Mouse (Mus musculus): ENCODE results near the gene Pacsin3. TPM values are rescaled to one million over a fixed set of nuclear protein-coding genes. Genes with fewer than 3 reads are reported as not detected.

The Pacsin3 gene
- total RNA-seq, 2 experiments from 2014 or later, result 102 to 119 TPM

DNA sequence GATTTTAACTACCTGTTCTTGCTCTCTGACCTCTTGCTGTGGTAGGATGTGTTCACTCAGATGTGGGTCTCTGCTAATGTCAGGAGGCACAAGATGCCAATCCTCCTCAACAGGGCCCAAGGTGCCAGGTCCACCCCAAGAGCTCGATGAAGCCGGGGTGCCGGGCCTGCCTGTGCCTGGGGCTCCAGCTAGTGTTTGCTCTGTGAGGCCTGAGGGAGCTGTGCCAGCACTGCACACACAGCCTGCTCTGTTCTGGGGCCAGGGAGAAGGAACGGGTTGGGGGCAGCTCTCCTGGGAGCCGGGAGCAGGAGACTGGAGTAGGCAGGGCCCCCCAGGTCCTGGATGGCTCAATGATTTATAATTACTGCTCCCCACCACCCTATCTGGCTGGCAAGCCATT, 2.3 kb downstream of the Pacsin3 start:
- peak in 1 of 2 experiments; percentile 26 for DNase-seq
- intact Hi-C loops (cut with DNase I), result loop anchor here (5.0 kb wide), 1 partner anchor 141 kb away; the partner anchor contains the start of gene Mybpc3

DNA sequence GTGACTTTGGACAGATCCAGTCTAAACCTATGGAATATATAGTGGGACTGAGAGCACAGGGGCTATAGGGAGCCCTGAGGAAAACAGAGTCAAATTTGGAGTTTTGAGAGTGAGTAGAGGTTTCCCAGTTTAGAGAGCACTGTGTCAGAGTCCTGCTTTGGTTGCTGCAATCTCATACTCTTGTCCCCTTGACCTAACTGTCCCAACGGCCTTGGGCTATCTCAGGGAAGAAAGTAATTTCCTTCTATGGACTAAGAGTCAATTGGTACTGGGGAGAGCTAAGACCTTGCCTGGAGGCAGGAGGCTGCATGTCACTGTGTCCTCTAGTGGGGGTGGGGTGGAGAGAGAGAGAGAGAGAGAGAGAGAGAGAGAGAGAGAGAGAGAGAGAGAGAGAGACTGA, 3.1 kb downstream of the Pacsin3 start:
- intact Hi-C loops (cut with DNase I), result loop anchor here (5.0 kb wide), 1 partner anchor 142 kb away; the partner anchor contains the start of gene Mybpc3
- no peak for DNase-seq

DNA sequence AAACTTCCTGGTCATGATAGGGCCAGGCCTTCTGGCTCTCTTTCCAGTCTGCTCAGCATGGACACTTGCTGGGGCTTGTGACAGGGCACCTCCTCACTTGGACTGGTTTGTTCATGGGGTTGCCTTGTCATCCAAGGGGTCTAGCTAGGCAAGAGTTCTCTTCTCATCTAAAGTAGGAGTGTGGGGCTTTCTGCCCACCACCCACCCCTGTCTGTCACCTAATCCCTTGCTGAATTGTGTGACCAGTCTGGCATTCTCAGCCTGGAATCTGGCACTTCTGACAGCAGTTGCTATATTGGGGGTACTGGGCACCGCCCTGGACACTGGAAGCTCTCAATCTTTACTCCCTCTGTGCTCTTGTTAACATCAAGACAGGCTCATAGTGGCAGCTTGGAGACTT, 3.7 kb downstream of the Pacsin3 start:
- DNase-seq, result peak; percentile 48 to 61
- intact Hi-C loops (cut with DNase I), result loop anchor here (5.0 kb wide), 1 partner anchor 142 kb away; the partner anchor contains the start of gene Mybpc3

DNA sequence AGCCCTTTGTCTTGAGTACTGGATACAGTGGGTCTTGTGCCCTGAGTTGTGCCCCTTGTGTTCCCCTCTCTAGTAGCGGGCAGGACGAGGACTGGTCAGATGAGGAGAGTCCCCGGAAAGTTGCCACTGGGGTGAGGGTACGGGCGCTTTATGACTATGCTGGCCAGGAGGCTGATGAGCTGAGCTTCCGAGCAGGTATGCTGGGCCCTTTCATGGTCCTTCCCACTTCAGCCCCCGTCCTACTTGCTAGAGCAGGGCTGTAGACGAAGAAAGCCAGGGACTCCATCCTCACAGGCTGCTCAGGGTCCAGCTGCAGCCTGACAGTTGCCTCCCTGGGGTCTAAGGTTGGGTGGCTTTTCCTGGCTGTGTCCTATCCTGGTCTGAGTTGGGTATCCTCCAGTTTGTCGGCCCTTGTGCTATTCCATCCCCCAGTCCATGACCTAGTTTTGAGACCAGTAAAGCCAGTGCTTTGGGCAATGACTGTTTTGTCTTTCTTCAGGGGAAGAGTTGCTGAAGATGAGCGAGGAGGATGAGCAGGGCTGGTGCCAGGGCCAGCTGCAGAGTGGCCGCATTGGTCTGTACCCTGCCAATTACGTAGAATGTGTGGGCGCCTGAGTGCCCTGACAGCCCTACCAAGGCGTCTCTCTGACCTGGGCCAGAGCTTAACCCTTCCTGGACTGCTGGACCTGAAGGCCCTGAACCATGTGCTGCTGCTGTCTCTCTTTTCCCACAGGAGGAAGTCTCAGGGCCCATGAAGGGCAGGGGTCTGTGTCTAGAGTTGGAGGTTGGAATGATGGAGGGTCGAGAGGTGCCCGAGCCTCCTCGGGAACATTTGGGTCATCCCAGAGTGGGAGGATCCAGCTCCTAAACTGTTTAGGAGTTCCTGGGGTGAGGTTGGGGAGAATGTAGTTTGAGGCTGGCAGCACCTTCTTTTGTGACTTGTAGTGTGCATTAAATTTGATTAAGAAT, 8.2 kb downstream of the Pacsin3 start:
- DNase-seq, result no peak
- intact Hi-C loops (cut with DNase I), result no loop called here

DNA sequence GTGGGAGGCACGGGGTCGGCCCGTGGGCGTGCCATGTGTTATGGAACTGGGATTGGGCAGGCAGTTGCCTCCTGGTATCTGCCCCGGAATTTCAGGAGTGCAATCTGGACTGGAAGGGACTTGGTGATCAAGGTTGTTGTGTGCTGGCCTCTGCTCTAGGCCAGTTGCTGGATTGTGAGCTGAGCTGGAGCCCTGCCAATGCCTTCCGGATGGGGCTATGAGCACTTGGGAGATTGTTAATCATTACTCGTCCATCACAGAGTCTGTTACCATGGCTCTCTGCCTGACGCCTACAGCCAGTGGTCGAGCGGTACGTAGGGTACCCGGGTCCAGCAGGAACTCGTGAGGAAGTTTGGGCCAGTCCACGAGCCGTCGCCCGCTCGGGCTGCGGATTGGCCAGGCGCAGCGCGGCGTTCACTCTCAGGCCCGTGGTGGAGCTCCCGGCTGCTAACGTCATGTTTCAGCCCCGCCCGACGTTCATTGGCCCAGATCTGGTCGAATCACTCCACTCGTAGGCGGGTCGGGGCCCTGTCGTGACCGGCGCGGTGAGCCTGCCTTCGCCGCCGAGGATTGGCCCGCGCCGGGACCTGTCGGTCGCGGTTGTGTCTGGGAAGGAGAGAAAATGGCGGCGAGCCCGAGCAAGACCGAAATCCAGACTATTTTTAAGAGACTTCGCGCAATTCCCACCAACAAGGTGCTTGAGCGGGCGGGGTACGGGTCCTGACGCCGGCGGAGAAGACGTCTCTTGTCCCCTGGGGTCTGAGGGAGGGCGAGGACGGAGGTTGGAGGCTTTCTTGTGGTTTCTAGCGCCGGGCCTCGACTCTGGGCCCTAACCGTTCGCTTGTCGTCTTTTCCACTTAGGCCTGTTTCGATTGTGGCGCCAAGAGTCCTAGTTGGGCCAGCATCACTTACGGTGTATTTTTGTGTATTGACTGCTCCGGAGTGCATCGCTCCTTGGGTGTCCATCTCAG, 9.2 kb downstream of the Pacsin3 start, which contains the start of gene Arfgap2:
Gene Arfgap2 (plus strand): TSS at position 264 of the 971 bp plus-strand sequence.
- DNase-seq, result peak; percentile 99
- intact Hi-C loops (cut with DNase I), result no loop called here

DNA sequence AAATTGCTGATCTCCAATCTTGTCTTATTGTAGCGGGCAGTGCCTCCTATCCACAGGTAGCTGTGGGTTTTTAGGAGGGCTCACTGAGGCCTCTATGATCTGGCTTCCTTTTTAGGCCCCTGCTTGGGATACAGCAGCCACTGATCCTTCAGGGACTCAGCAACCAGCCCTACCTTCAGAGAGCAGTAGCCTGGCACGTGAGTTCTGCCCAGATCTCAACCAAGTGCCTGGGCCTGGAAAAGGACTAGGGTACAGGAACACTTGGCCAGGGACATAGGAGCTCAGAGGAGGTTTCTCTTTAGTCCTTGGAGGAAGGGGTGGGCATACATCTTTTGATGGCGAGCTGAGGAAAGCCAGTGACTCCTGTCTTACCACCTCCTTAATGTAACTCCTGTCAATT, 12.3 kb downstream of the Pacsin3 start:
- no peak for DNase-seq
- intact Hi-C loops (cut with DNase I), result no loop called here

DNA sequence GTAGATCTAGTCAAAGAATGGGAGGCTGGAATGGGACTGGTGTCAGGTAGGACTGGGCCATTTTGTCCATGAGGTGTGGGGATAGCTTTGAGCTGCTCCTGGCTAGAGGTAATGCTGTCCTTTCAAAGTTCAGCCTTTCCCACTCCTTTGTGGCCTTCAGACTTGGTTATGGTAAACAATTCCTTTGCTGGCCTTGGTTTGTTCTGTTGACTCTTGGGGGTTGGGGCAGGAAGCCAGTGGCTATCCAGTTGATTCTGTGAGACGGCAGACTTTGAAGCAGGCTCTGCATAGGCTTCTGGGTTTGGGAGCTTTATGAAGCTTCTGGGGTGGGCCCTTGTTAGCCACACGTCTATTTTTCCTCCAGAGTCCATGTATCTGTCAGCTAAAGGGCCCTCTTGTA, 13.0 kb downstream of the Pacsin3 start:
- DNase-seq, result no peak
- intact Hi-C loops (cut with DNase I), result no loop called here

DNA sequence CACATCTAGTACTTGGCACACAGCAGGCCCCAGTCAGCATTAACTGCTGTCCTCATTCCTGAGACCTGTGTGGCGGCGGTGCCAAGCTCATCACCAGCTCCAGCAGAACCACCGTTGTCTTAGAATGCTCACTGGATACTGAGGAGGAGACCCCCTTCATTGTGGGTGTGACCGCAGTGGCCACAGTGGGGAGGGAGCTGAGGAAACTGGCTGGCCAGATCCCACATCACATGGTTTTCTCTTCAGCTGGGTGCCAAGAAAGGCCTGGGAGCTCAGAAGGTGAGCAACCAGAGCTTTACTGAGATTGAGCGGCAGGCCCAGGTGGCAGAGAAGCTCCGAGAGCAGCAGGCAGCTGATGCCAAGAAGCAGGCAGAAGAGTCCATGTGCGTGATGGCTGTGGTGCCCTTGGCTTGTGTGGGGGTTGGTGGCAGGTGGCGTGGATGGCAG, 14.0 kb downstream of the Pacsin3 start:
- DNase-seq, result no peak
- intact Hi-C loops (cut with DNase I), result no loop called here

DNA sequence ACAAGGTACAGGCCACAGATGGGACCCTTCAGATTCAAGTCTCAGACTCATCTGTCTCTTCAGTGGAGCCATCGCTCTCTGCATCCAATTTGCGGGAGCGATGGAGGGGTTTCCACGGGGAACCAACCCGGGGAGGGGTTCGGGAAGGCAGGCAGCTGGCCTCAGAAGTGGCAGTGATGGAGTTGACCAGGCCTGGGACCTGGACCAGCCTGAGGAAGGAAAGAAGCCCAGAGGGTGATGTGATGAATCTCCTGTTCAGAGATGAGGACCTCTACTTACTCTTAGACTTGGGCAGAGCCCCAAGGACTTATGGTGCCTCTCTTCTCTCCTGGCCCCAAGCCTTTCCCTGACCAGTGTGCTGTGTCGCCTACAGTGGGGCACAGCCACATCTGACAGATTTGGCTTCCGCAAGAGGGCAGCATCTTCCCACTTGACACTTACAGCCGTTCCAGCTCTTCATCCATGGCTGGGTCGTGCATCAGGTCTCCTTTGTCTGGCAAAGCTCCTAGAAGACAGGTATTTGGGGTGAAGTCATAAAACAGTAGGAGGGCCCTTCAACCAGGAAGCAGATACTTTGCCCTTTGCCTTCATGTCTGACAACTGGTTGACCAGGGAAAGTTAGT, 23.1 kb downstream of the Pacsin3 start:
- intact Hi-C loops (cut with DNase I), result no loop called here
- peak; percentile 64 to 75 for DNase-seq

DNA sequence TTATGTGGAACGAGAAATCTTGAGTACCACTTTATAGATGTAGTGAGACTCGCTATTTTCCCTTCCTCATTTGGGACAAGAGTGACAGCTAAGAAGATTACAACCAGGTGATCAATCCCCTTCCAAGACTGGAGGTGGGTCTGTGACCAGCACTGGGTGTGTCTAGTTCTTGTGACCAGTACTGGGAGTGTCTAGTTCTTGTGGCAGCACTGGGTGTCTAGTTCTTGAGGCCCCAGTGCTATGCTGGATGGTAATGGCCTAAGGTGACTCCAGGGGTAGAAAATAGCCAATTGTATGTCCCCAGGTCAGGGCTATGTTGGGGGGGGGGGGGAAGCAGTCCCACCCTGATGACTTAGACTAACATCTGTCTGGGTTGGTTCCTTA, 23.6 kb downstream of the Pacsin3 start:
- intact Hi-C loops (cut with DNase I), result no loop called here
- DNase-seq, result no peak

DNA sequence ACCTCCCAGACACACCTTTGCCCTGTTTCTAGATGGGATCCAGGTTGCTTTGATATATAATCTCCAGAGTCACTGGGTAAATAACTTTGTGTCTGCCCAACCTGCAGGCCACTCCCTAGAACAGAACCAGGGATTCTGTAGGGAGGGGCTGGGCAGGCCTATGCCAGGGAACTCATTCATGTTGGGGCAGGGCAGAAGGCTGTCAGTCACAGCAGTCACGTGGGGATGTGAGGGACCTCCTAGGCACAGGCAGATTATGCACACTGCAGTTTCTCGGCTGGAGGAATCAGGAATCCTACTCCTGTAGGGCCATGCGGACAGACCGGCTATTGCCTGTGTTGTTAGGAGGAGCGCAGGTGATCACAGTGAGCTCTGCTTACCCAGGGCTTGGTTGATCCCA, 25.6 kb downstream of the Pacsin3 start:
- intact Hi-C loops (cut with DNase I), result no loop called here
- no peak for DNase-seq

DNA sequence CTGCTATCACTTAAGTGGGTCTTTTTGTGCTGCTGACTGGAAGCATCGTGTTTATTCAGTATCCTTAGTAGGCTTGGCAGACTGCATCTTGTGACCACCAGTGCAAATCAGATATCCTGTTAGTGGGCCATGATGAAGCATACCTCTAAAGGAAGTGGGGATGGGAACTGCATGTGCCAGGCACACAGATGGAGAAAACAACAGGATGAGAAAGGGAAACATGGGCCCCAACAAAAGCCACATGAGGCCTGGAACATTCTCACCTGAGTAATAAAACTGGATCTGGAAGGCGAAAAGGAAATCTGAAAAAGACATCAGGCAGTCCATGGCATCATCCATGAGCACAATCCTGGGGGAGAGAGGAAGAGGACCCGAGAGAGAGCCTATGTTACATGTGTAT, 28.2 kb downstream of the Pacsin3 start:
- intact Hi-C loops (cut with DNase I), result no loop called here
- DNase-seq, result no peak

DNA sequence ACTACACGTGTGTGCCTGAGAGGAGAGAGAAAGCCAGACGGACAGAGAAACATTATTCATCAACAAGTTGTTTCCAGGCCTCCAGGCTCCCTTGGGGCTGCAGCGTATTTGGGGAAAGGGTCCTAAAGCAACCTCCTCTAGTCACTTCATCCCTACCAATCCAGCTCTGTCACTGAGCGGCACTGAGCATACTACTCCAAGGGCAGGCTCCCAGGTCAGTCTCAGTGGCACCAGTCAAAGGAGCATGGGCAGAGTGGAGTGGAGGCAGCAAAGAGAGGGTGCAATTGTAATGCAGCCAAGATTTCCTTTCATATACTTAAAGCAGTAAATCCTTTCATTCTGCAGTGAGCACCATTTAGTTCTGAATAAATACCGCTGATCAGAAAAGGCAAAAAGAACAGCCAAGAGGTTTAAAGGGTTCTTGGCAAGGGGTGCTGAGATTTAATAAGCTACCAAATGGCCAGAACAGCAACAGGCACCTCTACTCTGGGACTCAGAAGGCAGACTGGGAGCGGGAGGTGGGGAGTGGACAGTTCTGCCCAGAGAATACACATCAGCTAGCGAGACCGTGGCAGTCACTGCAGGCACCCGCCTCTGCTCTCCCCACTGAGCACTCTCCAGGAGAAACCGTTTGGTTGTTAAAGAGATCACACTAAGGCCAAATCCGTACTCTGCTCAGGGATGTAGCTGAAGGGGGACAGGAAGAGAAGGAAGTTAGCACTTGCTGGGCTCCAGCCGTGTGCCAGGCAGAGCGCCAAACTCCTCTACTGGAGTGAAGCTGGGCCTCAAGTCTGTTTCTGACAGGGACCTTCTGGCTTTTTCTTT, 28.8 kb downstream of the Pacsin3 start:
- intact Hi-C loops (cut with DNase I), result loop anchor here (5.0 kb wide), 1 partner anchor 173 kb away; the partner anchor contains the start of gene Lrp4
- peak; percentile 57 to 70 for DNase-seq

DNA sequence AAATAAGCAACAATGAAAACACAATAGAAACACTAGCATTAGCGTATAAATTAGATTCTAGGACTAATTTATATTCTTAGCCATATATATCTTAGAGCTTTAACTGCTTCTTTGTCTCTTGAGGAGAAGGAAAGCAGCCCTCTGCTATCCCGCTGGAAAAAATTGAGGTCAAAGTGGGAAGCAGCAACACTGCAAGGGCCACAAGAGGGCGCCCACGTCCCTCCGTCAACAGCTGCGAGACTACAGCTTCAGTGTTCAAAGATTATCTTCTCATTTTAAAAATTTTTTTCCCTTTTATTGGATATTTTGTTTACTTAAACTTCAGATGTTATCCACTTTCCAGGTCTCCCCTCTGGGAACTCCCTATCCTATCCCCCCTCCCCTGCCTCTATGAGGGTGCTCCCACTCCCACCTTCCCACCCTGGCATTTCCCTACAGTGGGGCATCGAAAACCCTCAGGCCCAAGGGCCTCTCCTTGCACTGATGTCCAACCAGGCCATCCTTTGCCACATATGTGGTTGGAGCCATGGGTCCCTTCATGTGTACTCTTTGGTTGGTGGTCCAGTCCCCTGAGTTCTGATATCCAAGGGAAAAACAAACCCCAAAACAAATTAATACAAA, 30.2 kb downstream of the Pacsin3 start:
- peak; percentile 84 to 90 for DNase-seq
- intact Hi-C loops (cut with DNase I), result loop anchor here (1.0 to 5.0 kb wide), 2 partner anchors 171 to 195 kb away; partner anchors contain the start of gene Lrp4

DNA sequence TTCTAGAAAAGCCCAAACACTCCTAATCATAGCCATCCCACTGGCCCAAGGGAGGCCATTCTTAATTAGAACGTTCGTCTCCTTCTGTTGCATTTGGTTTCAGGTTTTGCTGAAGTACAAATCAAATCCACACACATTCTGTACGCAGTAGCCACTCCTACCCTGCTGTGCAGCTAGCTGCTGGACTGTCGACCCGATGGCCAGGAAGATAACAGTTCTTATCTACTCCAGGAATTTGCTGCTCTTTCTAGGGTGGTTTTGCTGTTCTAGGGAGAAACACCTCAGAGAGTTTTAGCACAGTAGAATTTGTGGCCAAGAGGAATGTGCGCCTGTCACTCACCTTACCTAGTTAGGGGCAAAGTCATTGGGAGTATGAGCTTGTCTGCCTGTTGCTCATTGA, 31.8 kb downstream of the Pacsin3 start:
- intact Hi-C loops (cut with DNase I), result loop anchor here (5.0 kb wide), 1 partner anchor 170 kb away; the partner anchor contains the start of gene Lrp4

DNA sequence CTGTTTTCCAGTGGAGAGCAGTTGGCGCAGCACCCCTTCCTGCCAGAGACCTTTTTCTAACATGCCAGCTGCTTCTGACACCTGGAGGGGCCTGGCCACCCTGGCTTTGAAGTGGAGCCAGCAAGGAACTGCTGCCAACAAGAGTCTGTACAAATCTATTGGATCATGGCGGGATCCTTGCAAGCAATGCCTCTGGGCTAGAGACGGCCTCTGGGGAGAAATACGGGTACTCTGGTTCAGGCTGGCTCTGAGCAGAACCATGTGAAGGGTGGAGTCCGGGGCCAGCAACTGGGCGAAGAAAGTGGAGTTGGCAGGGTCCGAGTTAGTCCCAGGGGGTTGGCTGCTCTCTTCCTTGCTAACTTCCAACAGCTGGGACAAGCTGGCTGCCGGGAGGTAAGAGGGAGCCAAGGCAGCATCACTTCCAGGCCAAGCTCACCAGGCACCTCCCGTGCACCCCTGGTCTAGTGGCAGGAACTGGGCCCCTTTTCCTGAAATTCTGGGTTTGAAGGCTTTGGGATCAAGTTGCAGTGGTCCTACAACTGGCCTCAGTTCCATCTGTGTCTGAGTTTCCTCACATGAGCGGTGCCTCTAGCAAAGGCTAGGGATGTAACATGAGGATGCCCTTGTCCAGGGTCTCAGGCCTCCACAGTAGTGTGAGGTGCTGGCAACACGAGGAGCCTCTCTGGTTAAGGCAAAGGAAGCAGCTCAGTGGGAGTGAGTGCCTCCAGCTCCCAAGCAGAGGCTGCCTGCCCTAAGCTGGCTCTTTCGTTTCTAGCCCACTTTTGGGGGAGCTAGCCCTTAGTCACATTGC, 35.6 kb downstream of the Pacsin3 start:
- DNase-seq, result peak; percentile 46 to 60
- intact Hi-C loops (cut with DNase I), result no loop called here

More for the DNA sequence above, 31.8 kb downstream of the Pacsin3 start:
- no peak for DNase-seq

DNA sequence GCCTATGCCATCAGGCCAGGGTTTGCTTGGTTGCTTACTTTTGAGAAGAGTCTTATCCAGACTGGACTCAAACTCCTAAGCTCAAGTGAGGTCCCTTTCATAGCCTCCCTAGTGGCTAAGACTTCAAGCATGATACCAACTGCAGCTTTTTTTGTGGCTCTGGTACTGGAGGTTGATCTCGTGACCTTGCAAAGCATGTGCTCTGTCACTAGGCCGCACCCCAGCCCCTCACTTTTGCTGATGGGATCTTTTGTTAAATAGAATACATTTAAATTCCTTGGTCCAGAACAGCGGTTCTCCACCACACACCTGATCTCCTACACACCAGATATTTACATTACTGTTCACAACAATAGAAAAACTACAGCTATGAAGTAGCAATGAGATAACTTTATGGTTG, 38.5 kb downstream of the Pacsin3 start:
- no peak for DNase-seq
- intact Hi-C loops (cut with DNase I), result no loop called here

DNA sequence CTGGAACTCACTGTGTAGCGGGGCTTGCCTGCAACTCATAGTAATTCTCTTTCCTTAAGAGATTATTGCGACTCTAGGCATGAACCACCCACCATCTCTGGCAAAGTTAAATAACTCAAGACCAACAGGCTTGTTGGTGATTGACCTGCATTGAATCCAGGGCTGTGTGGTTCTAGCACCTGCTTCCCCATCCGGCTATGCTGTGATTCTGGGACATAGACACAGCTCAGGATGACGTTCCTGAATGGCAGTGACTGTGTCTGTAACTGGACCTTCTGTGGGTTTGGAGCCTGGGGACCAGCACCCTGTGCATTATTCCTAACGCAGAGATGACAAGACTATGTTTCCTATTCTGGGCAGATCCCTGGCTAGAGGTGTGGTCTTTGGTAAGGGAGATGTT, 40.1 kb downstream of the Pacsin3 start:
- no peak for DNase-seq
- intact Hi-C loops (cut with DNase I), result no loop called here
